Mouse (Mus musculus) heart, adult 11 months (tissue): ENCODE data around the gene Ccdc17.

Experiments used
- DNase-seq: peaks from one replicate; pipeline ENCODE4 v3.0.0; 2022

The Ccdc17 gene

DNA sequence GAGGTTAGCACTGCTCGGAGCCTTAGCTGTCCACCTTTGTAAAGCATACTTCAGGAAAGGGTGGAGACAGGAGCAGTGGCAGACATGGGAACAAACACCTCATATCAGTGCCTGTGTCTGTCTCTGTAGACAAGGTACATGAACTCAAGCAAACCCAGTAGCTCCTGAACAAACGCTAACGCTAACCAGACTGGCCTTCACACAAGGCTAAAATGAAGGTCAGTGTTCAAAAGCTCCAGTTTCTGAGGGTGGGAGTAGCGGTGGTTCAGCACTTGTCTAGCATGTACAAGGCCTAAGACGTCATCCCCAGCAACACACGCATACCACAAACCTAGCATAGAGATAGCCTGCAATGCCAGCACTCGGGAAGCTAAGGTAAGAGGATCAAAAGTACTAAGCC lies 49.2 kb downstream of the Ccdc17 start:
- no peak for DNase-seq

DNA sequence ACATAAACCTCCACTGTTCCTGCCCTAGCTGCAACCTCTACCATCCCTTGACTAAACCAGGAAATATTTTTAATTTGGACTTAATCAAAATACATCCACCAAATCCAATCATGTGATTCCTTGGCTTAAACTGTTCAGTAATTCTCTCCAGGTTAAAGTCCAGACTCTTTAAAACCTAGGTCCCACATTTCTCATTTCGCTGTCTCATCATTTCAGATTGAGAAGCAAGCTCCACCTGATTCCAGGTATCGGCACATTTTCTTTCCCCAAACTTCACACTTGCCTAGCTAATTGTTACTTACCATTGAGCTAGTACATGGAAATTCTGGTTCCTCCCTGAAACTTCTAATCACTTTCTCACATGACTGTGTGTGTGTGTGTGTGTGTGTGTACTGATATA lies 53.0 kb downstream of the Ccdc17 start:
- no peak for DNase-seq
